Mouse (Mus musculus) CD4-positive helper T cell, adult 2 months (primary cell): ENCODE measurements around the gene Gm13304.
"Not testable (repeated sequence)": the region's sequence is repeated elsewhere in the genome, so short reads cannot be mapped to it uniquely, and the experiment has no call there.

ENCODE experiments used
- DNase-seq: peaks from one replicate; pipeline ENCODE4 v3.0.0-alpha.2; 2012; ENCODE audit warnings: low read depth, missing footprints, low spot score

Gene Gm13304

DNA sequence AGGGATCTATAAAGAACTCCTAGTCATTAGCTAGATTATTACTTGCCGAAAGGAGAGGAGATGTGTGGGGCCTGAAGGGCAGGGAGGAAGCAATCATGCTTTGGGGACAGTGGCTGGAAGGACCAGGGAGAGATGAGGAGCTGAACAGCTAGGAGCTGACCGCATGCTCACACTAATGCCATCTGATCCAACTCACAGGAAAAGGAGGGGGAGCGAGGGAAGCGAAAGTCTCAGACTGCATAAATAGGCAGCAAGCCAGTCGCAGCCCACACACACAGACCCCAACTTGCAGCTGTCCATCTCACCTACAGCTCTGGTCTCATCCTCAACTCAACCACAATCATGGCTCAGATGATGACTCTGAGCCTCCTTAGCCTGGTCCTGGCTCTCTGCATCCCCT, at the start of gene Gm13304:
TSS of gene Gm13304 (plus strand) at position 301 of the 400 bp plus-strand sequence.
- not testable (repeated sequence) for DNase-seq

DNA sequence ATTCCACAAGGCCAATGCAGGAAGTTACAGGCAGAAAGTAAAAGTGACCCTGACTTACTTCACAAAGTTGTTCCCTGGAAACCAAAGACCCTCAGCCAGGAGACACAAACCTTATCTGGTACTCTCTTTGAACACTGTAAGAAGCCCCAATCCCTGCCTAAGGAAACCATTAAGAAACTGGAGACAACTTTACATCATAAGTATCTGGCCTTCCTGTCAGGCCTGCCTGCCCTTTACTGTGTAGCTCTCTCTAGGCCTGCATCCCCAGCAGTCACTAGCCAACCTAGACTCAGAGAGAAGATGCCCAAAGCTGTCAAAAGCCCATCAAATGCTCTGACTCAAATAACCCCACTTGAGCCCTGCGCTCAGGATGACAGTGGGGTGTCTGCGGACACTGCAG, 23.7 kb upstream of the Gm13304 start, which contains the start of gene Gm3893:
TSS of gene Gm3893 (plus strand) at position 301 of the 400 bp plus-strand sequence.
- DNase-seq, result not testable (repeated sequence)

DNA sequence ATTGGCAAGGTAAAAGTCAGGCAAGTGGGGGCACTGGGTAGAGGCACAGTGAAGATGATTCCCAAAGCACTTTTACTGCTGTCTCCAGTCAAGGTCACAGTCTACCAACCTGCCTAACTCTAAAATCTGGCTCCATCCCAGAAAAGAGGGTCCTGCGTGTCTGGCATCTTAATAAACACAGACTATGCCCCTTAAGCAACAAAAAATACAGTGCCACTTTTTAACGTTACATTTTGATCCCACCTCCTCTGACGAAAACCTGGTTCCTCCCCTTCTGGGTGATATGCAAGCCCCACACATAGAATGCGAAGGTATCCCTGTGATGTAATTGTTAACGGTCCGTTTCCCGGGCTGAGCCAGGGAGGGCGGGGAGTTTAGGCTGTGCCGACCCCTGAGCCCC, 38.5 kb downstream of the Gm13304 start, which contains the start of gene Gm13306:
TSS of gene Gm13306 (plus strand) at position 301 of the 400 bp plus-strand sequence.
- DNase-seq, result not testable (repeated sequence)
